Mouse (Mus musculus) midbrain, embryonic 13.5 days (tissue): ENCODE data around the gene Zfp773. TPM values are rescaled to one million over a fixed set of nuclear protein-coding genes. Genes with fewer than 3 reads are reported as not detected.
"Not testable (repeated sequence)": the region's sequence is repeated elsewhere in the genome, so short reads cannot be mapped to it uniquely, and the experiment has no call there.

Experiments used
- ATAC-seq: fragments of 200-750 bp; cut with Nextera tagmentation; 2 replicates; pipeline ENCODE4 v1.8.0; 2017; ENCODE audit warnings: mild to moderate bottlenecking, moderate TSS enrichment, moderate library complexity
- H3K27ac ChIP-seq: fragments of 300-500 bp; sonication (generic); 2 replicates; pipeline ENCODE4 v1.5.1; 2015; ENCODE audit warnings: inconsistent platforms, mild to moderate bottlenecking, moderate library complexity
- H3K27me3 ChIP-seq: fragments of 300-500 bp; sonication (generic); 2 replicates; pipeline ENCODE4 v1.6.1; 2015; ENCODE audit warnings: mild to moderate bottlenecking, inconsistent platforms
- H3K36me3 ChIP-seq: fragments of 300-500 bp; sonication (generic); 2 replicates; pipeline ENCODE4 v1.6.1; 2015; ENCODE audit warnings: mild to moderate bottlenecking, inconsistent platforms
- H3K4me1 ChIP-seq: fragments of 300-500 bp; sonication (generic); replicated peaks from 2 replicates; pipeline ENCODE4 v1.6.1; 2015; ENCODE audit warnings: inconsistent platforms
- H3K4me2 ChIP-seq: fragments of 300-500 bp; sonication (generic); replicated peaks from 2 replicates; pipeline ENCODE4 v1.6.1; 2015; ENCODE audit warnings: moderate library complexity, mild to moderate bottlenecking, inconsistent platforms
- H3K4me3 ChIP-seq: fragments of 300-500 bp; sonication (generic); replicated peaks from 2 replicates; pipeline ENCODE4 v1.5.1; 2015; ENCODE audit warnings: mild to moderate bottlenecking, inconsistent platforms
- H3K9ac ChIP-seq: fragments of 300-500 bp; sonication (generic); replicated peaks from 2 replicates; pipeline ENCODE4 v1.6.1; 2015; ENCODE audit warnings: mild to moderate bottlenecking, inconsistent platforms
- H3K9me3 ChIP-seq: fragments of 300-500 bp; sonication (generic); 2 replicates; pipeline ENCODE4 v1.6.1; 2016; ENCODE audit warnings: mild to moderate bottlenecking, inconsistent platforms
- WGBS: fragments of 180-500 bp; shearing (Covaris S2); methylation state at CpG from one replicate; pipeline ENCODE4 v1.1.7; 2015; 5-methylcytosine and 5-hydroxymethylcytosine counted together
- polyA plus RNA-seq: library from polyadenylated mRNA; unstranded; fragments of >200 nt; fragmentation: Nextera tagmentation; extraction: Ambion mirVana; gene quantifications from 2 replicates; pipeline ENCODE4 v1.2.1, GENCODE M21; 2015

Zfp773 gene
- polyA plus RNA-seq = 21.6 and 21.7 TPM in 2 replicates

DNA sequence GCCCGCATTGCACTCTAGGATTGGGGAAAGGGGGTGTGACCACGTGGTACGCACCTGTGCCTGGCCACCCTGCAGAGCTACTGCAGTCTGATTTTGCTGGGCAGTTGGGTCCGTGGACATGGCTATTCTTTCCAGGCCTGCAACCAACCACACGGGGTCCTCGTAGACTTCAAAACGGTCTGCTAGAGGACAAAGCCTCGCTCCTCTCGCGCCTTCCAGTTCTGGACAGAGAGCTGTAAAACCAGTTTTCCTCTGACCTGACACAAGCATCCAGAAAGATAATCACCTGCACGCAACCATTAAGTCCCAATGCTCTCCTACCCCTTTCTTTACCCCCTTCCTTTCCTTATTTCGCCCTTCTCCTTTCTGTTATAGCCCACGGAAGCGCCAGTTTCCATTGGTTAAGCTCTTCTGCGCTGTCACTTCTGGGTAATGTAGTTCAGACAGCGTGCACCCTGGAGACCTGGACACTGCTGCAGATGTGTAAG is at the start of gene Zfp773:
Zfp773 (minus strand) TSS at position 377 of the 488 bp plus-strand sequence.
- peak within 1 kb of the TSS; percentile 49 for H3K4me3 ChIP-seq
- peaks cover 12% of the 10 kb centered on the region for H3K4me1 ChIP-seq
- H3K9me3 ChIP-seq = no peaks in the 10 kb centered on the region
- H3K27me3 ChIP-seq = no peaks in the 10 kb centered on the region
- ATAC-seq = peak; percentile 98
- peaks cover 21% of the 10 kb centered on the region for H3K36me3 ChIP-seq
- H3K27ac ChIP-seq = peak within 1 kb of the TSS; percentile 84
- H3K9ac ChIP-seq = peak within 1 kb of the TSS; percentile 64
- H3K4me2 ChIP-seq = peak within 1 kb of the TSS; percentile 54
- 3% methylated on average over 16 of the region's 16 CpGs for WGBS

GRCm38 (mm10) chr7:7185897-7186296 is 49.3 kb upstream of the Zfp773 start:
- H3K27me3 ChIP-seq = no peaks in the 10 kb centered on the region
- H3K36me3 ChIP-seq = peaks cover 31% of the 10 kb centered on the region
- WGBS = 92% methylated on average over 1 of the region's 1 CpGs
- no peak overlapping the region for H3K4me2 ChIP-seq
- no peak overlapping the region for H3K9ac ChIP-seq
- no peak overlapping the region for H3K27ac ChIP-seq
- H3K4me3 ChIP-seq = no peak overlapping the region
- no peaks in the 10 kb centered on the region for H3K9me3 ChIP-seq
- H3K4me1 ChIP-seq = 0 out of 2 replicates have a peak, but pooled peaks cover 4% of the 10 kb centered on the region
- no peak for ATAC-seq

DNA sequence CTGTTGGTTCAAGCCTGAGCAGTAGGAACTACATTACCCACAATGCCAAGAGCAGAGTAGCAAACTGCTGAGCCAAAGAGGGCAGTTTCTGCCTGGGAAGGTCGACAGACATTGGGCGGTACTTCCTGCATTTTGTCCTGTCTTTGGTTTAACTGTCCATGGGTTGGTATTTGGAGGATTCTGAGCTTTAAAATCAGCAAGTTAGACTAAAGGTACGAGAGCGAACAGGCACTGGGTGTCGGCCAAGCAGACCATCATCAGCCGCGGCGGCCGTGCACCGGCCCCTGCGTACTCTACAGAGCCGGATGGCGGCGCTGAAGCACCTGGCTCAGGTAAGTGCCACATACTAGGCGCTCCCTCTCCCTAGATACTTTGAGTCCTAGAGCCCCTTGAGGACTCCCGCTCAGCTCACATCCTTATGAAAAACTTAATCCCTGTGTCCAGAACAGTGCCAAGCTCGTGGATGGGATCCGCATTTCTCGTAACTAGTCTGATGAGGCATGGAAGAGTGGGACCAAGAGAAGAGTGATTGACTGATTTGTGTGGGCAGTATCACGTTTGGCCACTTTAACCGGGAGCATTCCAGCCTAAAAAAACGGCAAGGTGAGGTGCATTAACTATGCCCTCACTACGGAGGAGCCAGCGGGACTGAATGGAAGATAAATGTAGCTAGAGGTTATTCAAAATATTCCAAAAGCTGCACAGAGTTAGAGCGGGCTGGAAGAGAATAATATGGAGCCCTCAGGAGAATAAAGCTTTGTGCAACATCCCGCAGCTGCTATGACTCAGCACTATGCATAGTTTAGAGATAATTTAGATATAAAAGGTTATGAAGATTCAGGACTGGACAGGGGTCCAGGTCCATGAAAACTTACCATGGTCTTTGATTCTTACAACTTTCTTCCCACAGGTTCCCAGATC is 34.9 kb upstream of the Zfp773 start, which contains the start of gene Zfp418:
Zfp418 (plus strand) TSS at position 104 of the 921 bp plus-strand sequence.
- Histone ChIP-seq H3K4me3 (peak within 1 kb of the TSS; percentile 80), H3K27ac (peak within 1 kb of the TSS; percentile 73; the same call in 1 of the 2 replicates), H3K9me3 (no peaks in the 10 kb centered on the region), H3K36me3 (peaks cover 10% of the 10 kb centered on the region), H3K4me2 (peak within 1 kb of the TSS; percentile 64), H3K27me3 (no peaks in the 10 kb centered on the region), H3K4me1 (peaks cover 7% of the 10 kb centered on the region), H3K9ac (peak within 1 kb of the TSS; percentile 79)
- WGBS = 2% methylated on average over 26 of the region's 26 CpGs
- peak; percentile 98 for ATAC-seq

DNA sequence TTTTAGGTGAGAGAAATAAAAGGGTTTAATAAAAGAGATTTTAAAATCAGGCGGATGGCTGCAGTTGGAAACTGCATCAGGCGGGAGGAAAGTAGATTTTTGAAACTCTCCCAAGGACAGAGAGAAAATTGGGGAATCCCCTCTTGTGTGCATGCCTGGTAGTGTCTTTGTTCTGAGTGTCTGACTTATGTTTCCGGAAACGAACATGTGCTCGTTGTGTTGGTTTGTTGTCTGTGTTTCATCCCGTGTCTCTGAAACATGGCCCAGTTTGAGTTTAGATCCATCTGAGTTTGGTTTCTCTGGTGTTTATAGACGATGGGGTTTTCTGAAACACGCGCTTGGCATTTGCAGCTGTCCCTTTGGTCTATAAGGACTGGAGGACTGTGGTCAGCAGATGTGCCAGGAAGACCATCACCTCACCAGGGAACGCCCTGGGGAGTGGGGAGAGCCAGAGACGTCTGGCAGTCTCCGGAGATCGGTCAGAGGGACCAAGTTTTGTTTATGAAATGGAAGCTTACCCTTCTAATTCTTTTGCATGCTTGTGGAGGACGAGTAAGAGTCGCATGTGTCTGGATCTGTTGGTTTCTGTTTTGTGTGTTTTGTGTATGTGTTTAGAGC is 9.5 kb upstream of the Zfp773 start:
- H3K4me3 ChIP-seq = no peak overlapping the region
- no peaks in the 10 kb centered on the region for H3K4me1 ChIP-seq
- no peaks in the 10 kb centered on the region for H3K27me3 ChIP-seq
- WGBS = 92% methylated on average over 15 of the region's 15 CpGs
- no peak for ATAC-seq
- H3K9me3 ChIP-seq = peaks cover 6% of the 10 kb centered on the region
- H3K36me3 ChIP-seq = no peaks in the 10 kb centered on the region
- H3K4me2 ChIP-seq = no peak overlapping the region
- no peak overlapping the region for H3K27ac ChIP-seq
- no peak overlapping the region for H3K9ac ChIP-seq

- H3K36me3 ChIP-seq = no peaks in the 10 kb centered on the region
- H3K9ac ChIP-seq = no peak overlapping the region
- no peak overlapping the region for H3K4me3 ChIP-seq
- H3K27me3 ChIP-seq = no peaks in the 10 kb centered on the region
- H3K9me3 ChIP-seq = peaks cover 6% of the 10 kb centered on the region
- no peak overlapping the region for H3K4me2 ChIP-seq
- WGBS = 84% methylated on average over 1 of the region's 1 CpGs
- no peaks in the 10 kb centered on the region for H3K4me1 ChIP-seq
- no peak overlapping the region for H3K27ac ChIP-seq
- no peak for ATAC-seq
Observed at GRCm38 (mm10) chr7:7144215-7144614, 7.7 kb upstream of the Zfp773 start.

DNA sequence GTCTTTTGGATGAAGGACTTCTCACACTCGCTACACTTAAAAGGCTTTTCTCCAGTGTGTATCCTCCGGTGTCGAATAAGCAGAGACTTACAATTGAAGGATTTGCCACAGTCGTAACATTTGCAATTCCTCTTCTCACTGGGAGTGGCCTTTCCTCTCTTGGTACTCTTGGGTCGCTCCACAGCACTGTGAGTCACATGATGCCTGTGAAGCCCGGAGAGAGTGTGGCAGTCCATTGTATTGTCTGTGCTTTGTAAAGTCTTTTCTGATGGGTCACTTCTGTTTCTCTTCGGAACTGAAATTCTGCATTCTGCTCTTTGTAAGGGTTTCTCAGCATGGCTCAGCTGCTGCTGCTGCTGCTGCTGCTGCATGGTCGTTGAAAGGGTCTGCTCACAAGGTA is 3.8 kb downstream of the Zfp773 start:
- no peak overlapping the region for H3K4me3 ChIP-seq
- H3K9ac ChIP-seq = no peak overlapping the region
- H3K4me1 ChIP-seq = peaks cover 12% of the 10 kb centered on the region
- H3K27me3 ChIP-seq = no peaks in the 10 kb centered on the region
- no peak for ATAC-seq
- H3K36me3 ChIP-seq = peaks cover 34% of the 10 kb centered on the region
- H3K27ac ChIP-seq = no peak overlapping the region
- WGBS = 68% methylated on average over 8 of the region's 8 CpGs
- no peak overlapping the region for H3K4me2 ChIP-seq
- H3K9me3 ChIP-seq = 0 out of 2 replicates have a peak, but pooled peaks cover 3% of the 10 kb centered on the region

- not testable (repeated sequence) for H3K9ac ChIP-seq, H3K4me1 ChIP-seq, H3K9me3 ChIP-seq, H3K4me2 ChIP-seq, ATAC-seq, H3K27ac ChIP-seq, H3K27me3 ChIP-seq, H3K4me3 ChIP-seq
- H3K36me3 ChIP-seq = peaks cover 34% of the 10 kb centered on the region
- 94% methylated on average over 15 of the region's 15 CpGs for WGBS
Observed at GRCm38 (mm10) chr7:7130491-7131124, 5.9 kb downstream of the Zfp773 start.

DNA sequence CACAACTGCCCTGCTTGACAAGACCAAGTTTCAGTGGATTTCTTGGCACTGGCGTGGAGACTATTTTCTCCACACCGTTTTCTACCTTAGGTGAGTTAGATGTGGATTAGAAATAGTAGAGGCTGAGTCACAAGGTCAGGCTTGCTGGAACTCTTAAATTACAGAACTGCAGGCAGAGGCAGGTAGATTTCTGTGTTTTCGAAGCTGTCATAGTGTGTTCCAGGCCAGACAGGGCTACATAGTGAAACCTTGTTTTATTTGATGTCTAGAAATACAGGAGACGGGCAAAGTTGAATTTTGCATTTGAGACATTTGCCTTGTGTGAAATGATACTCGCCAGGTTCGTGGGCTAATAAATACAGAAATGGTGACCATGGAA is 15.0 kb downstream of the Zfp773 start:
- peaks cover 15% of the 10 kb centered on the region for H3K4me1 ChIP-seq
- H3K27me3 ChIP-seq = no peaks in the 10 kb centered on the region
- no peak; the same call in 1 of the 2 replicates for ATAC-seq
- no peak overlapping the region for H3K27ac ChIP-seq
- peak overlapping the region; percentile 61 for H3K4me3 ChIP-seq
- peak overlapping the region; percentile 71 for H3K4me2 ChIP-seq
- no peak overlapping the region for H3K9ac ChIP-seq
- no peaks in the 10 kb centered on the region for H3K9me3 ChIP-seq
- 50% methylated on average over 6 of the region's 6 CpGs for WGBS
- peaks cover 28% of the 10 kb centered on the region for H3K36me3 ChIP-seq

- peak; percentile 90 for ATAC-seq
- WGBS = under 1% methylated on average over 30 of the region's 30 CpGs
- Histone ChIP-seq H3K27ac (peak within 1 kb of the TSS; percentile 76), H3K9me3 (no peaks in the 10 kb centered on the region), H3K36me3 (peaks cover 33% of the 10 kb centered on the region), H3K4me3 (peak within 1 kb of the TSS; percentile 61), H3K4me2 (peak within 1 kb of the TSS; percentile 71), H3K9ac (peak within 1 kb of the TSS; percentile 75), H3K27me3 (no peaks in the 10 kb centered on the region), H3K4me1 (peaks cover 15% of the 10 kb centered on the region)
Observed at GRCm38 (mm10) chr7:7120921-7121601, 15.5 kb downstream of the Zfp773 start, which contains the start of gene Zfp954. TSS of gene Zfp954 (minus strand) at chr7:7121488.

DNA sequence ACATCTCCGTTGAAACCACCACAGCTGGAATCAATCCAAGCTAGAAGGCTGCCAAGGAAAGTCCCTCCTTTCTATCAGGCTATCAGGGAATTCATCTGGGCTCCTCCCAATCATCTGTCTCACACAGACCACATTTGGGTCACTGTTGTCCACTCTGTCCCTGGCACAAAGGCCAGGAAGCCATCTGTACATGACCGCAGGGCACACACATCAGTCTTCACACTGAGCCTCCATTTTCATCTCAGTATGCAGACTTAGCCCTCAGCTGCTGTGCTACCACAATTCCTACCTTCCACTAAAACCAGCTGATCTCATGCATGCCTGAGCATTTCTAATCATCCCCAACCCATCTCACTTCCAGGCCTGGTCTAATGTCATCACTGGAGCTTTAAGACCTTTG is 18.1 kb downstream of the Zfp773 start:
- Histone ChIP-seq H3K9ac (no peak overlapping the region), H3K4me1 (peaks cover 15% of the 10 kb centered on the region), H3K27ac (no peak overlapping the region), H3K9me3 (no peaks in the 10 kb centered on the region), H3K4me3 (no peak overlapping the region), H3K36me3 (peaks cover 59% of the 10 kb centered on the region), H3K4me2 (no peak overlapping the region), H3K27me3 (no peaks in the 10 kb centered on the region)
- 98% methylated on average over 2 of the region's 2 CpGs for WGBS
- ATAC-seq = no peak

- H3K4me2 ChIP-seq = no peak overlapping the region
- H3K27me3 ChIP-seq = no peaks in the 10 kb centered on the region
- ATAC-seq = no peak
- WGBS = 94% methylated on average over 7 of the region's 7 CpGs
- 0 out of 2 replicates have a peak, but pooled peaks cover 2% of the 10 kb centered on the region for H3K9me3 ChIP-seq
- no peaks in the 10 kb centered on the region for H3K4me1 ChIP-seq
- no peak overlapping the region for H3K27ac ChIP-seq
- no peak overlapping the region for H3K9ac ChIP-seq
- H3K36me3 ChIP-seq = peaks cover 6% of the 10 kb centered on the region
- H3K4me3 ChIP-seq = no peak overlapping the region
Observed at GRCm38 (mm10) chr7:7108501-7108900, 28.1 kb downstream of the Zfp773 start.
